Mouse (Mus musculus) left cerebral cortex, postnatal 25 days (tissue): Measurements from ENCODE around the gene Gm11037. TPM values are rescaled to one million over a fixed set of nuclear protein-coding genes. Genes with fewer than 3 reads are reported as not detected.
"Not testable (repeated sequence)": the region's sequence is repeated elsewhere in the genome, so short reads cannot be mapped to it uniquely, and the experiment has no call there.

Source experiments
- DNase-seq, 2 experiments: peaks; one replicate each; pipeline ENCODE4 v3.0.0; 2022; ENCODE audit warnings: low spot score in 2 of 2, mixed read lengths in 1 of 2
- intact Hi-C: fragments of 180-260 bp; cut with DNase I; formaldehyde crosslinking; loops from one replicate; pipeline ENCODE4 v1.15.1; 2025
- total RNA-seq, 2 experiments: library from RNA; stranded (reverse); gene quantifications; 2 replicates each; pipeline ENCODE4 v1.2.3; 2021

The Gm11037 gene
- total RNA-seq = not detected

DNA sequence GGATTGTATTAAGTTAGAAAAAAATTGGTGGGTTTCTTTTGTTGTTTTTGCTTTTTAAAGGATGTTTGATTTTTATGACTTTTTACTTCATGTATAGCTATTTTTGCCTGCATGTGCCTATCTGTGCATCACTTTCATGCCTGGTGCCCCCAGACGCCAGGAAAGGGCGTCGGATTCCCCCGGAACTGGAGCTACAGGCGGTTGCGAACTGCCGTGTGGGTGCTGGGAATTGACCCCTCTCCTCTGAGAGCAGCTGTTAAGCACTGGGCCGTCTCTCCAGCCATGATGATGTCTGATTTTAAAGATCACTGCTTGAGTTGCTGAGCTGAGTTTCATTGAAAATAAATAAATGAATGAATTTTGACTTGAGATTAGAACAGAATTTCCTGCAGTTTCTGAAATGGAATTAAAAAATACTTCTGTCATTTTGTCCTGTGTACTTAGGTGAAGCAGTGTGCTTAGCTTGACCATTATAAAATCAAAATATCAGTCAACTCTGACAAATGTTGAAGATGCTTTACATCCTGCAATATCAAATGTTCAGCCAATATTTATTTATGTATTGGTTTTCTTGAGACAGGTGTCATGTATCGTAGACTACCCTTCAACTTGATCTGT, at the start of gene Gm11037:
Gene Gm11037, plus strand, starts transcription at position 568 of the 618 bp plus-strand sequence.
- DNase-seq = no peak
- intact Hi-C loops = no loop called here

DNA sequence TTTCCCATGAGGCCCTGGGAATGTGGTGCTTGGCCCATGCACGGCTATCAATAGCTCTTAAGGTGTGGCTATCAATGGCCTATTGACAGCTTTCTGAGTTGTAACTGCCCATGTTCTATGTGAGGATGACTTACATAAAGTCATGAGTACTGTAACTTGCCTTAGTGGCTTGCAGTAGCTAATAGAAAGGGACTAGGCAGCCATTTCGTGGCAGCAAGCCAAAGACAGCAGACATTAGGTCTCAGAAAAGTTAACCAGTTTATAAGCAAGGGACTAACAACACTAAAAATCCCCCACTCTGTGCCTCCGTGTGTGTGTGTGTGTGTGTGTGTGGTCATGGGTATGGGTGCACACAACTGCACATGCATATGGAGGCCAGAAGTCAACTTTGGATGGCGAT, 49.1 kb upstream of the Gm11037 start:
- intact Hi-C loops = no loop called here
- DNase-seq = no peak

DNA sequence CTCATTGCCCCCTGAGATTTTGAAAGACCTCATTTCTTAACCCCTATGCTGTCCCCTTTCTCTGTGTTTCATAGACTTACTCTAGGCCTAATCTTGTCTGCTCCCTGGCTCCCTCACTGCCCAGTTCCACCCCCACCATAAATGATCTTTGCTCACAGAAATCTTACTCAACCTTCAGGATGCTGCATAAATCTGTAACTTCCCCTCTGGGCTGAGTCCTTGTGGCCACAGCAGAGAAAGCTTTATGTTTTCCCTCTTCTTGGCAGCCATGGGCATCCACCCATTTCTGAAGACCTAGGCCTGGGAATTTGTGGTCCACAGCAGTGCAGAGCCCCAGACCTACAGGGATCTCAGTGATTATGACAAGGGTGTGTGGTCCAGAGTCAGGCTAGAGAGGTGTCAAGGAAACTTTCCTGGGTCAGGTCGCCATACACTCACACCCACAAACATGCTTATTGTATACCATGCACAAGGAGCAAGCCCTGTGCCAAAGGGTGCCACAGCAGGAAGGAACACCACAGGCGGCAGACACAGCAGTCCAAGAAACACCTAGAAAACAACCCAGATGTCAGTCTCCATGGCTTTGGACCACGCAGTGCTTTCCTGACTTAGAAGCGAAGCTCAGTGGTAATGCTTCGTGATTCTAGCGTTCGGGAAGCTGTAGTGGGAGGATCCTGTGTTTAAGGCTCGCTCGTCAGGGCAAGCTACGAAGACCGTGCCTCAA, 46.5 kb upstream of the Gm11037 start, which contains the start of gene Siglec1:
Gene Siglec1, minus strand, starts transcription at position 99 of the 724 bp plus-strand sequence.
- DNase-seq = no peak
- intact Hi-C loops = no loop called here

DNA sequence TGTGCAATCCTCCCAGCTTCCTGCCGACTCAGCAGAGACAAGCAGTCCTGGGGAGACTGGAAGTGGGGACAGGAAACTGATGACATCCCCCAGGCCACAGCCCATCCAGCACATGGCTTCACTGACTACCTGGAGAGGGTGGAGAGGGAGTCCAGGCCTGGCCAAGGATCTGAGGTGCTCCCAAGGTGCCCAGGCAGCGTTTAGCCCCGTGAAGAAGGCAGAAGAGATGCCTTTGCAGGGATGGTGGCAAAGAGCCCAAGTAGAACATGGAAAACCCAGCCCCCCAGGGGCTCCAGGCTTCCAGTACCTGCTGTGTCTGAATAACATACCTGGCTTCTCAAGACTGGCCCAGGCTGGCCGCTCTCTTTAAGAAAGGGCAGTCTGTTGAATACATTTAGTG, 44.7 kb upstream of the Gm11037 start:
- no peak for DNase-seq
- intact Hi-C loops = no loop called here

DNA sequence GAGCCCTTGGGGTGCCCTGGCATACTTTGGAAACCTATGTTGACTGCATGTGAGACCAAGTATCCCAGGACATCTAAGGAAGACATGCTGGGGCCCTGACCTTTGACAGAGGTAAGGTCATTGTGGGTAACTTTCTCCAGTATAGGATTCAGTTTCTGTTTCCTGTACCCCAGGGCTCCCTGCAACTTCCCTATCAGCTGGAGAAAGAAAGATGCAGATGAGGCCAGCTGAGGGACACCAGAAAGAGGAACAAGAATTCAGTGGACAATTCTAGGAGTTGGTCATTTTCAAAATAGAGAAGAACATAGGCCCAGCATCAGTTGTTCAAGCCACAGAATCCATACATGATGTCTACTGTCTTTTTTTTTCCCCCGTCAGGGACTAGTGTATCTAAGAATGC, 43.7 kb upstream of the Gm11037 start:
- intact Hi-C loops = no loop called here
- DNase-seq = no peak

DNA sequence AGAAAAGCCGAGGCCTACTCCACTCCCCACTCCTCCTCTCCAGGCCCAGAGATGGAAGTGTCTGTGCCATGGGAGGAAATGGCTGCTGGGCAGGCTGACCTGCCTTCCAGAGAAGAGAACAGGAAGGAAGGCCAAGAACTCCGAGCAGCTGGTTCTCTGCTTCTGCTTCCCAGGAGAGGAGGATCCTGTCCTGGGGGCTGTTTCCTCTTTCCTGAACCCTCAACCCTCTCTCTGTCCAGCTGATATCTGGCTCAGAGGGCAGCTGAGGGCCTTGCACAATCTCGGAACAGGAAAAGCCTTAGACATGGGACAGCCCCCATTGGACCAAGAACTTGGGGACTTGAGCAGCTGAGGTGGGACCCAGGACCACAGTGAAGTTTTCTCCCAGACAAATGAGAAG, 42.4 kb upstream of the Gm11037 start:
- intact Hi-C loops = no loop called here
- DNase-seq = no peak

DNA sequence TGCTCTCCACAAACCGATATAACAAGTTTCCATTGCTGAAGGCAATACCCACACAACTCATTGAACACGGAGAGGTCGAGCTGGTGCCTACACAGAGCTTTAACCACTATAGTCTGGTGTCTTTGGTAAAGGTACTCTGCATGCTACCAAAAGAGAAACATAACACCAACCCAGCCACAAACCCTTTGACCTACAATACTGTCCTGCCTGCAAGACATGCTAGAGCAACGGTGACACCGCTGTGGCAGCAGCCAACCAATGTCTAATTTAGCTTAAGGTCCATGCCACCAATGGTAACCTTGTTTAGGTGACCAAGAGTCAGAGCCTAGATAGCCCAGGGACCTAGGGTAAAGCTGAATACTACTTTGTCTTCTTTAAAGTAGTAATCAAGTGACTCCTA, 39.7 kb upstream of the Gm11037 start:
- no peak for DNase-seq
- intact Hi-C loops = no loop called here

DNA sequence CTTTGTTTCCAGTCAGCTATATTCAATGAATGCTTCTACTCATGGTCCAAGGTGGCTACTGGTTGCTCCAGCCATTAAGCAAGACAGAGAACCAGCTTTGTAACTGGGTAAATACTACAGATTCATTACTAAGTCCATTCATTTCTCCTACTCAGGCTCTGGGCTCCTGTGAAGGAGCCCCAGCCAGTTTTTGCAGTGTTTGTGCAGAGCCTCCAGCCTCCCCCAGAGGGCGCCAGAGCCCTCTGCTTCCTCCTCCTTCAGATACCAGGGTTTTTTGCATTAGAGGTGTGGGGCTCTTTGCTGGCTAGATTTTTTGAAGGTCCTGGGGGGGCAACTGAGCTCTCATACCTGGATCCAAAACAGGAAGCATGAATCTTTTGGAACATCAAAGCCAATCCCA, 38.5 kb upstream of the Gm11037 start:
- intact Hi-C loops = loop anchor here (1.0 to 5.0 kb wide), 5 partner anchors 47 to 322 kb away; partner anchors contain the start of genes 1700037H04Rik and Mavs
- DNase-seq = peak; percentile 81 to 83

DNA sequence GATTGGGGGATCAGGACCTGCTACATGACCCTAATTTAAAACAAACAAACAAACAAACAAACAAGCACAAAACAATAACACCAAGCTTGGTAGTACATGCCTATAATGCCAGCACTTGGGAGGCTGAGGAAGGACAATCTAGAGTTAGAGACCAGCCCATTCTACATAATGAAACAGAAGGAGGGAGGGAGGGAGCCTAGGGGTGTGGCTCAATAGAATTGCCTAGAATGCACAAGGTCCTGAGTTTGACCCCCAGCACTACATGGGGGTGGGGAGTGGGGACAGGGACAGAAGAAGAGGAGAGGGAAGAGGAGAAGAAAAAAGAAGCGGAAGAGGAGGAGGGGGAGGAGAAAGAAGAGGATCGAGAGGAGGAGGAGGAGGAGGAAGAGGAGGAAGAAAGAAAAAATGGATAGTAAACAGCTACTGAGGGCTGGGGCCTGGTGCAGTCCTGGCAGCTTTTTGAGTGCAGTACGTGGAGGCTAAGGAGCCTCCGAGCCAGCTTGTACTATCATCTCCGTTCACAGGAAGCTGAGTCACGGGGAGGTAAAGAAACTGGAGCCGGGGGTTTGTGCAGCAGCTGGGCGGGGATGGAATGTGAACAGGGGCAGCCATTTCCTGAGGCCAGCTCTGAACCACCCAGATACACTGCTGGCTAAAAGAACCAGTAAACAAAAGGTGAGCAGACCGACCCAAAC, 37.0 kb upstream of the Gm11037 start:
- intact Hi-C loops = loop anchor here (5.0 kb wide), 4 partner anchors 46 to 321 kb away; partner anchors contain the start of gene Mavs
- peak; percentile 9 to 56 for DNase-seq

DNA sequence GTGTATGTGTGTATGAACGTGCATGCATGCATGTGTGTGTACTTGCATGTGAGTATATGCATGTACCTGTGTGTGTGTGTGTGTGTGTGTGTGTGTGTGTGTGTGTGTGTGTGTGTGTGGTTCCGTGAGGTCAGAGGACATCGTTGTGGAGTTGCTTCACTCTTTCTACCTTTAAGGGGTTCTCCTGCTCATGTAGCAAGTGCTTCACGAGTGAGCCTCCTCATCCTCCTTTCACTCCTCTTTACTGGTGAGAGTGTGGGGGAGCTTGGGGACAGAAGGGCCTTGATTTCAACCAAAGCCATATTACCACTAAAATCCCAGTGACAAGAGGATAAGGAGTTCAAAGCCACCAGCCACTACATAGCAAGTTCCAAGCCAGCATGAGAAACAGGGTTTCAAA, 36.2 kb upstream of the Gm11037 start:
- intact Hi-C loops = loop anchor here (5.0 kb wide), 4 partner anchors 45 to 320 kb away; partner anchors contain the start of gene Mavs
- no peak for DNase-seq

DNA sequence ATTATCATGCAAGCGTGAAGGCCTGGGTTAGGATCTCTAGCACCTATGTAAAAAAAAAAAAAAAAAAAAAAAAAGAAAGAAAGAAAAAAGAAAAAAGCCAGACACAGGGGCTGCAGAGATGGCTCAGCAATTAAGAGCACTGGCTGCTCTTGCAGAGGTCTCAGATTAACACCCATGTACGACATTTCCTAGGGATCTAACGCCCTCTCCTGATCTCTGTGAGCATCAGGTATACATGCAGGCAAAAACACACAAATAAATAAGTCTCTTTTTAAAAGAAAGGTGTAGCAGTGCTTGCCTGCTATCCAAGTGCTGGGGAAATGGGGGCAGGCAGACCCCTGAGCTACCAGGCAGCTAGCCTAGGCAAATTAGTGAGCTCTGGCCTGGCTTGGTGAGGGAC, 31.8 kb upstream of the Gm11037 start:
- intact Hi-C loops = no loop called here

DNA sequence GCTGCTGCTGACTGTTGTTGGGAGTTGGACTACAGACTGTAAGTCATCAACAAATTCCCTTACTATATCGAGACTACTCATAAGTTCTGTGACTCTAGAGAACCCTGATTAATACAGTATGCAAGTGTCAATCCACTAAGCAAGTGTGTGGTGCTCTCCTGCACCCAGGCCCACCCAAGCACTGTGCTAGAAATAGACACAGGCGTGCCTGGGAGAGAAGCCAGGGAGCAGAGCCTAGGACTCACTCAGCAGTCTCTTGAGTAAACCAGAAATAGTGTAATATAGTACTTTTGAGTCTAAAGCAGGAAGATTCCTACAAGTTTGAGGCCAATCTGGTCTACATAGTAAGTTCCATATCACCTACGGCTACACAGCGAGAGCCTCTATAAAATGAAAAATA, 29.3 kb upstream of the Gm11037 start:
- peak in 1 of 2 experiments; percentile 58 for DNase-seq
- intact Hi-C loops = no loop called here

More for the DNA sequence above, 31.8 kb upstream of the Gm11037 start:
- no peak for DNase-seq

DNA sequence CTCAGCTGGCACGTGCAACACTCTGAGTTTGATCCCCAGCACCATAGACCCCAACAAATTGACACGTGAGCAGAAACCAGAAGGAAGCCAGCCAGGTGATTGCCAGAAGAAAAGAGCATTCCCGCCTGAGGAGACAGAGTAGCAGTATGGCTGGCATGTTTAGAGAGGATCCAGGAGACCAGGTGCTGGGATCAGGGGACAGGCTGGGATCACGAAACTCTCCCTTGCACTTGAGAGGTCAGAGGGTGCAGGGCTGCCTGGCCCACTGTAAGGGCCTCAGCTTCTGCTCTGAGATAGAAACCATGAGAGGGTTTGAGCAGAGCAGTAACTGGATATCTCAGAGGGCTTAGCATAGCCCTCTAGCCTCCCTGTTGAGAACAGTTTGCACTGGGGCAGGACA, 28.2 kb upstream of the Gm11037 start:
- intact Hi-C loops, DNase-seq: not testable (repeated sequence)

DNA sequence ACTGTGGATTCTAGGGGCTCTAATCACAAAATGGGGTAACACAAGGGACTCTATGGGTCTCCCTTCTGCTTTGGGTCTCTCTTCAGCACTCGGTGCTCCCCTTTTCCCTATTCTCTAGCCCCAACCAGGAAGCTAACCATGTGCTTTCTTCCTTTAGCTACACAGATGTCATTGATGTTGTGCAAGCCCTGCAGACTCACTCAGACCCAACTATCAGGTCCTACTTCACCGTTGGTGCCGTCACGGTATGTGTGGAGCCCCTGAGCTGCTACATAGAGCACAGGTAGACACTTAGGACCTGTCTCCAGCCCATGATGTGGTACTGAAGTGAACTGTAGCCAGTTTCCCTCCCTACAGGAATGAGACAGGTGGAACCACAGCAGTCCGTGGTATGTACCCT, 27.3 kb upstream of the Gm11037 start:
- intact Hi-C loops = no loop called here
- DNase-seq = no peak

DNA sequence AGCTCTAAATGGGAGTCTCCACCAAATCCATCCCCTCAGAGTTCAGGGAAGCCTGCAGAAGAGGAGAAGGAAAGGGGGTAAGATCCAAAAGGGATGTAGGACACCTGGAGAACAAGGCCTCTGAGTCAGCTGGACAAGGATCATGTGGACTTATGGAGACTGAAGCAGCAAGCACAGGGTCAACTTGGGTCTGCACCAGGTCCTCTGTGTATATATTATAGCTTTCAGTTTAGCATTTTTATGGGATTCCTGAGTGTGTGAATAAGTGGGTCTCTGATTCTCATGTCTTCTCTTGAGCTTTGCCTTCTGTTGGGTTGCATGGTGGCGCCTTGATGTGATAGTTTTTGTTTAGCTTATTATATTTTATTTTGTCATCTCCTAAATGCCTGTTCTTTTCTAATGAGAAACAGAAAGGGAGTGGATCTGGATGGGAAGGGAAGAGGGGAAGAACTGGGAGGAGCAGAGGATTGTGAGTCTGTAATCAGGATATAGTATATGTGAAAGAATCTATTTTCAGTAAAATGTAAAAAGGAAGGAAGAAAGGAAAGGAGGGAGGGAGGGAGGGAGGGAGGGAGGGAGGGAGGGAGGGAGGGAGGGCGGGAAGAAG, 14.2 kb upstream of the Gm11037 start:
- intact Hi-C loops = no loop called here
- DNase-seq = no peak

DNA sequence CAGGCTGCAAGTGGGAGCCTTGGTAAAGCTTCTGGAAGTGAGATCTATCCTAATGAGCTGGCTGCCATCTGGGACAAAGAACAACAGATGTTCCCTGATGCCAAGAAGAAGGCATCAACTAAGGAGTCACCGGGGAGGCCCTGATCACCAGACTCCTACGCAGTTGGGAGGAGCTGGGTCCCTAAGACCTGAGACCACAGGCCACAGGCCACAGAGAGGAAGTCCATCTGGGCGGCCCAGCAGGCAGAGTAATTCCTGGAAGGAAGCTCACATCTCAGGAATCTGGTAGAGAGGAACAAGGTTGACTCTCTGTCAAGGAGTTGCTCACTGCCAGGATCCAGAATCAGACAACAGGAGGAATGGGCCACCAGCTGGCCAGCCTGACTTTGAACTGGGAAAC, 9.1 kb upstream of the Gm11037 start:
- no peak for DNase-seq
- intact Hi-C loops = no loop called here

DNA sequence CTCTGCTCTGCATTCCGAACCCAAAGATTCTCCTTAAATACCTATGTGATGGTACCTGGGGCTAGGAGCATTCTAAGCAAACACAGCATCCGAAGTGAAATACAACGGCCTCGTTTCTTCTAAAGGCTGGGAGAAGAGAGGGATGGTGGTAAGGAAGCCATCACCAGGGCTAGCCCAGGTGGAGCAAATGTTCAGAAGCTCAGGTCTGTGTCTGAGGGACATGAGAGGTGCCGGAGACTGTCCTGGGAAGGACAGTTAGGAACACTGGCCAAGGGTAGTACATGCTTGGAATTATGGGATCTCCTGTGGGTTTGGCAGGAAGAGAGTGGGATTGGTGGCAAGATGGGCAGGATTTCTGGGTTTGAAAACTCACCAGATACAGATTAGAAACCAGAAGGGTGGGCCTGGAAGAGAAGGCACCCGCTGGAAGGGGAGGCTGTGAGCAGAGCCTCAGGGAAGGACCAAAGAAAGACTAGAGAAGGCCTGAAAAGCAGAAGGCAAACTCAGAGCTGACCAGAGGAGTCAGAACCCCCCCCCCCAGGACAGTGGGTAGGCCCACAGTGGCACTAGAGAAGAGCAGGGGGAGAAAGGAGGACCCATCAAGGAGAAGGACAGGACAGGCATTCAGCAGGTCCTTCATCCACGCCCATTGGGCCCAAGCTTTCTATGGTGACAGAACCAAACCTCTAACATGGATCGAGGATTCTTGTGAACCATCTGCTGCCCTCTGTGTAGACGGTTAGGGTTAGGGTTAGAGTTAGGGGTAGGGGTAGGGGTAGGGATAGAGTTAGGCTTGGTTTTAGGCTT, 7.9 kb upstream of the Gm11037 start:
- intact Hi-C loops = no loop called here
- DNase-seq = no peak

DNA sequence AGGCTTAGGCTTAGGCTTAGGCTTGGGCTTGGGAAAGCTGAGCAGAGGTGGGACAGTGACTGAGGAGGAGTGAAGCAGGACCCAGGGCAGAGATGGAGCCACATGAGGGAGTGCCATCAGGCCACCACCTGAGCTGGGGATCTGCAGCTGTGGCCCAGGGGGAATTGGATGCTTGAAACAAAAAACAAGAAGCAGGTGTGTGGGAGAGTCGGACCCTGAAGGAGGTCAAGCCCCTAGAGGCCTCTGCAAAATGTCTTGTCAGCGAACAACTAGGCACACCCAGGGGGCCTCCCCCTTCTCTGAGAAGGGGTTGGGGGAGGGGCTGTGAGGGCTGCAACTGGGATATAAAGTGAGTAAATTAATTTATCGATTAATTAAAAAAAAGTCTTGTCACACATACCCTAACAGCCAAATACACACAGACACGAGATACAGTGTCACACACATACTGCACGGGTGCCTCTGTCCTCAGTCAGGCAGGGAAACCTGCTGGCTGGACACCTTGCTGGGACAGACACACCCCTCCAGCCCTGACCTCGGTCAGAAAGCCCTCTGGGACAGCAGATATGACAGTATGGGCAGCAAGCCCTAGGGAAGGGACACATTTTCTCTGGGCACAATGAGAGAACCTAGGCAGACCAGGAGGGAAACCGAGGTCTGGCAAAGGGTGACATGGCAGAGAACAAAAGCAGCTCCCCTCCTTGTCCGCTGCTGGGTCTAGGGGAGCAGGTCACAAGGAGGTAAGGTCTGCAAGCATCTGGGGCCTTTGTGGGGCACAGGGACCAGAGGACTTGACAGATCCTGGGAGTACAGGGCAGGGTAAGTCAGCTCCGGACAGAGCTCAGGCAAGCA, 7.1 kb upstream of the Gm11037 start:
- intact Hi-C loops = no loop called here

More for the DNA sequence above, 7.1 kb upstream of the Gm11037 start:
- DNase-seq = no peak
